Mouse (Mus musculus): ENCODE data around the gene Uvssa.

GRCm38 (mm10) chr5:33464390-33464789 is 86.0 kb downstream of the Uvssa start:
- TF ChIP-seq CTCF (IDR thresholded peaks at IDR 0.05; ENCODE audit: control insufficient read depth, insufficient read depth, low read length) = no peak
- TF ChIP-seq POLR2A (IDR thresholded peaks at IDR 0.05; ENCODE audit: borderline replicate concordance, control insufficient read depth, low read depth, low read length) = no peak

All from bone marrow, adult 2 months (tissue).